Mouse (Mus musculus): Measurements from ENCODE around the gene Unk. TPM values are rescaled to one million over a fixed set of nuclear protein-coding genes. Genes with fewer than 3 reads are reported as not detected.
"Not testable (repeated sequence)": the region's sequence is repeated elsewhere in the genome, so short reads cannot be mapped to it uniquely, and the experiment has no call there.

The Unk gene
- polyA plus RNA-seq, 1 experiment from 2014 or later: 22.9 TPM

- no peak for DNase-seq (ENCODE audit: low spot score)
These were observed 20.0 kb upstream of the Unk start for GRCm38 (mm10) chr11:116010146-116010545.

GRCm38 (mm10) chr11:116010948-116011347, 19.2 kb upstream of the Unk start:
- DNase-seq (ENCODE audit: low spot score): no peak

- no peak for DNase-seq (ENCODE audit: low spot score)
These were observed 18.4 kb upstream of the Unk start for GRCm38 (mm10) chr11:116011529-116012261.

GRCm38 (mm10) chr11:116012262-116012947, 17.7 kb upstream of the Unk start, which contains the start of gene Galk1:
TSS of gene Galk1 (minus strand) at chr11:116012719.
- DNase-seq (ENCODE audit: low spot score): peak; percentile 97

GRCm38 (mm10) chr11:116014821-116015220, 15.3 kb upstream of the Unk start:
- DNase-seq (ENCODE audit: low spot score): no peak

- DNase-seq (ENCODE audit: low spot score): no peak
These were observed 12.0 kb upstream of the Unk start for GRCm38 (mm10) chr11:116018106-116018505.

GRCm38 (mm10) chr11:116018867-116019266, 11.3 kb upstream of the Unk start:
- DNase-seq (ENCODE audit: low spot score): not testable (repeated sequence)

- DNase-seq (ENCODE audit: low spot score): no peak
These were observed 10.7 kb upstream of the Unk start for GRCm38 (mm10) chr11:116019360-116019791.

- DNase-seq (ENCODE audit: low spot score): peak; percentile 32
These were observed 10.1 kb upstream of the Unk start for GRCm38 (mm10) chr11:116019976-116020411.

- peak; percentile 53 for DNase-seq (ENCODE audit: low spot score)
These were observed 9.6 kb upstream of the Unk start for GRCm38 (mm10) chr11:116020519-116020922.

- DNase-seq (ENCODE audit: low spot score): no peak
These were observed 8.5 kb upstream of the Unk start for GRCm38 (mm10) chr11:116021328-116022220.

GRCm38 (mm10) chr11:116022256-116022780, 7.8 kb upstream of the Unk start:
- DNase-seq (ENCODE audit: low spot score): no peak

GRCm38 (mm10) chr11:116023074-116023770, 6.9 kb upstream of the Unk start:
- DNase-seq (ENCODE audit: low spot score): not testable (repeated sequence)

- DNase-seq (ENCODE audit: low spot score): no peak
These were observed 6.3 kb upstream of the Unk start for GRCm38 (mm10) chr11:116023771-116024355.

- peak; percentile 100 for DNase-seq (ENCODE audit: low spot score)
These were observed 5.7 kb upstream of the Unk start for GRCm38 (mm10) chr11:116024356-116024808.

GRCm38 (mm10) chr11:116025056-116025845, 4.9 kb upstream of the Unk start:
- no peak for DNase-seq (ENCODE audit: low spot score)

GRCm38 (mm10) chr11:116027756-116028155, 2.4 kb upstream of the Unk start, which contains the start of gene H3f3b:
TSS of gene H3f3b (minus strand) at chr11:116027962.
- DNase-seq (ENCODE audit: low spot score): no peak

GRCm38 (mm10) chr11:116028177-116028865, 1.8 kb upstream of the Unk start:
- no peak for DNase-seq (ENCODE audit: low spot score)
